Mouse (Mus musculus): ENCODE data around the gene Vmn2r29. TPM values are rescaled to one million over a fixed set of nuclear protein-coding genes. Genes with fewer than 3 reads are reported as not detected.

The Vmn2r29 gene
- polyA plus RNA-seq, 1 experiment from 2014 or later: 0.32 TPM

GRCm38 (mm10) chr7:7188191-7188942, 58.8 kb downstream of the Vmn2r29 start:
- Histone ChIP-seq H3K4me1 (ENCODE audit: insufficient read depth, low read depth, low read length) (0 out of 2 replicates have a peak, but pooled peaks cover 3% of the 10 kb centered on the region), H3K4me2 (replicated peaks; ENCODE audit: low read depth, low read length) (peak overlapping the region; percentile 50), H3K4me3 (ENCODE audit: low read depth, low read length) (peak overlapping the region; percentile 49), H3K36me3 (ENCODE audit: insufficient read depth, low read length) (no peaks in the 10 kb centered on the region), H3K9ac (replicated peaks; ENCODE audit: low read depth) (0 out of 2 replicates have a peak overlapping the region, but pooled peaks have one; percentile 6), H3K27me3 (replicated peaks; ENCODE audit: insufficient read depth, low read length) (no peaks in the 10 kb centered on the region), H3K27ac (ENCODE audit: low read length) (no peak overlapping the region), H3K9me3 (ENCODE audit: low read length) (no peaks in the 10 kb centered on the region)
- ATAC-seq (peak; percentile 98), DNase-seq (ENCODE audit: low spot score) (peak; percentile 76)
- TF ChIP-seq CTCF (IDR thresholded peaks at IDR 0.05): peak; percentile 83
- no peak for TF ChIP-seq EP300 (IDR thresholded peaks at IDR 0.05)
- 10% methylated on average over 18 of the region's 18 CpGs for WGBS

- WGBS: 10% methylated on average over 13 of the region's 13 CpGs
- no peak for TF ChIP-seq CTCF (IDR thresholded peaks at IDR 0.05)
- TF ChIP-seq EP300 (IDR thresholded peaks at IDR 0.05): no peak
- Histone ChIP-seq H3K9me3 (ENCODE audit: low read length) (no peaks in the 10 kb centered on the region), H3K27me3 (replicated peaks; ENCODE audit: insufficient read depth, low read length) (no peaks in the 10 kb centered on the region), H3K36me3 (ENCODE audit: insufficient read depth, low read length) (0 out of 2 replicates have a peak, but pooled peaks cover 2% of the 10 kb centered on the region), H3K4me3 (ENCODE audit: low read depth, low read length) (peak overlapping the region; percentile 49; the same call in 1 of the 2 replicates), H3K27ac (ENCODE audit: low read length) (no peak overlapping the region), H3K4me1 (ENCODE audit: insufficient read depth, low read depth, low read length) (0 out of 2 replicates have a peak, but pooled peaks cover 3% of the 10 kb centered on the region), H3K4me2 (replicated peaks; ENCODE audit: low read depth, low read length) (peak overlapping the region; percentile 50), H3K9ac (replicated peaks; ENCODE audit: low read depth) (0 out of 2 replicates have a peak overlapping the region, but pooled peaks have one; percentile 6)
- ATAC-seq (peak; percentile 17), DNase-seq (ENCODE audit: low spot score) (no peak)
Measured at GRCm38 (mm10) chr7:7187417-7188190, 59.5 kb downstream of the Vmn2r29 start.

GRCm38 (mm10) chr7:7185897-7186296, 61.2 kb downstream of the Vmn2r29 start:
- WGBS: 96% methylated on average over 1 of the region's 1 CpGs
- Histone ChIP-seq H3K4me2 (replicated peaks; ENCODE audit: low read depth, low read length) (no peak overlapping the region), H3K9ac (replicated peaks; ENCODE audit: low read depth) (no peak overlapping the region), H3K4me3 (ENCODE audit: low read depth, low read length) (no peak overlapping the region), H3K9me3 (ENCODE audit: low read length) (no peaks in the 10 kb centered on the region), H3K27ac (ENCODE audit: low read length) (no peak overlapping the region), H3K4me1 (ENCODE audit: insufficient read depth, low read depth, low read length) (0 out of 2 replicates have a peak, but pooled peaks cover 3% of the 10 kb centered on the region), H3K36me3 (ENCODE audit: insufficient read depth, low read length) (0 out of 2 replicates have a peak, but pooled peaks cover 3% of the 10 kb centered on the region), H3K27me3 (replicated peaks; ENCODE audit: insufficient read depth, low read length) (no peaks in the 10 kb centered on the region)
- TF ChIP-seq EP300 (IDR thresholded peaks at IDR 0.05): no peak
- no peak for TF ChIP-seq CTCF (IDR thresholded peaks at IDR 0.05)
- no peak for ATAC-seq
- DNase-seq (ENCODE audit: low spot score): no peak

Other genes starting within 250 kb of the Vmn2r29 start
- gene Zfp954, start 125.8 kb downstream of the Vmn2r29 start, polyA plus RNA-seq (2015; fragmentation: Nextera tagmentation; extraction: Ambion mirVana): 10.4 and 11.9 TPM in 2 replicates
- gene Zfp773, start 110.6 kb downstream of the Vmn2r29 start, polyA plus RNA-seq (2015; fragmentation: Nextera tagmentation; extraction: Ambion mirVana): 0.54 and 0.89 TPM in 2 replicates
- 1.3 and 1.4 TPM in 2 replicates for gene Zfp418, start 76.0 kb downstream of the Vmn2r29 start, polyA plus RNA-seq (2015; fragmentation: Nextera tagmentation; extraction: Ambion mirVana)
- gene Zfp772, start 37.3 kb downstream of the Vmn2r29 start, polyA plus RNA-seq (2015; fragmentation: Nextera tagmentation; extraction: Ambion mirVana): 3.6 and 4.0 TPM in 2 replicates
- 1.7 and 1.8 TPM in 2 replicates for gene Gm45844, start 31.0 kb upstream of the Vmn2r29 start, polyA plus RNA-seq (2015; fragmentation: Nextera tagmentation; extraction: Ambion mirVana)
- gene Clcn4, start 53.5 kb upstream of the Vmn2r29 start, polyA plus RNA-seq (2015; fragmentation: Nextera tagmentation; extraction: Ambion mirVana): 48.5 and 50.6 TPM in 2 replicates
- not detected in 2 replicates for gene Vmn2r30, start 90.3 kb upstream of the Vmn2r29 start, polyA plus RNA-seq (2015; fragmentation: Nextera tagmentation; extraction: Ambion mirVana)
- gene Gm45783, start 127.2 kb upstream of the Vmn2r29 start, polyA plus RNA-seq (2015; fragmentation: Nextera tagmentation; extraction: Ambion mirVana): not detected in 2 replicates
- gene Vmn2r31, start 152.4 kb upstream of the Vmn2r29 start, polyA plus RNA-seq (2015; fragmentation: Nextera tagmentation; extraction: Ambion mirVana): not detected in 2 replicates
- not detected in 2 replicates for gene Vmn2r32, start 232.7 kb upstream of the Vmn2r29 start, polyA plus RNA-seq (2015; fragmentation: Nextera tagmentation; extraction: Ambion mirVana)

All from lung, postnatal 0 days (tissue).